Mouse (Mus musculus): ENCODE data around the gene Tspan32. TPM values are rescaled to one million over a fixed set of nuclear protein-coding genes. Genes with fewer than 3 reads are reported as not detected.

The Tspan32 gene
- total and polyA plus RNA-seq, 2 experiments from 2014 or later, result 0.46 to 1.7 TPM

DNA sequence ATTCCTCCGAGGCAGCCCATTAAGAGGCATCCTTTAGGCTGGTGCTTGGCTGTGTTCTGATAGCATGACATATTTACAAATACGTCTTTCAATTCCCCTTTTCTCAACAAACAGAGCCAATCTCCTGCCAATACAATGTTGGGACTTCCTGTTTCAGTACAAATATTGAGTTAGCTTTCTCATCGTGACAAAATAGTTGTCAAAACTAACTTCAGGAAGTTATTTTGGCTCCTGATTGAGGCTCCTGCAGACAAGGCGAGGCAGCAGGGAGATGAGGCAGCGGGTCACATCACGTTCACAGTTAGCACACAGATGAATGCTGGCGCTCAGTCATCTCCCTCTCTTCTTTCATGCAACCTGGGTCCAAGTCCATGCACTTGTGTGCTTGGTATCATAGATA lies 41.5 kb downstream of the Tspan32 start:
- Histone ChIP-seq H3K9me3 (replicated peaks; ENCODE audit: control insufficient read depth, low read length) (no peaks in the 10 kb centered on the region), H3K36me3 (replicated peaks; ENCODE audit: control insufficient read depth, insufficient read depth, low read length) (no peaks in the 10 kb centered on the region), H3K9ac (replicated peaks; ENCODE audit: low read depth, low read length) (no peak overlapping the region), H3K27me3 (ENCODE audit: control insufficient read depth, insufficient read depth, low read length) (no peaks in the 10 kb centered on the region), H3K4me3 (ENCODE audit: low read depth, low read length) (no peak overlapping the region), H3K4me1 (ENCODE audit: control insufficient read depth, insufficient read depth) (peaks cover 43% of the 10 kb centered on the region), H3K4me2 (ENCODE audit: low read depth, low read length) (no peak overlapping the region), H3K27ac (ENCODE audit: low read depth) (no peak overlapping the region)
- no peak for ATAC-seq (ENCODE audit: insufficient read depth, low read depth)
- WGBS, result 64% methylated on average over 7 of the region's 7 CpGs
- TF ChIP-seq EP300 (IDR thresholded peaks at IDR 0.05; ENCODE audit: low read depth), result no peak
- no peak for TF ChIP-seq CTCF (IDR thresholded peaks at IDR 0.05; ENCODE audit: low read depth)
- no peak for DNase-seq (ENCODE audit: low spot score)

DNA sequence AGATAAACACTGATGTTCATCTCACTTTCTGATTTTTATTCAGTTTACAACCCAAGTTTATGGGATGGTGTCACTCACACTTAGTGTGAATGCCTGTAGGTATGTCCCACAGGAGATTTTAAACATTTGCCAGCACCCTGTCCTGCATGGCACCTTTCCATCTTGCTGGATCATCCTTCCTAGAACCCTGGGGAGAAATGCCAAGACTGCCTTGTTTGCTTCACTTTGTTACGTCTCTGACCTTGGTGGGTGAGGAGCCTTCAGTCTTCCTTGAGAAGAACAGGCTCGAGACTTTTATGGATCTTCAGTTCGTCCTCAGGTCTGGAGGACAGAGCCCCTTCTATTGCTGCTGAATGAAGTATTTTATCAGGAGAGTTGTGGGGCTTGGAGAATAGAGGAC lies 44.5 kb downstream of the Tspan32 start:
- WGBS, result 75% methylated on average over 3 of the region's 3 CpGs
- no peak overlapping the region for H3K9ac ChIP-seq (replicated peaks; ENCODE audit: low read depth, low read length)
- DNase-seq (ENCODE audit: low spot score) (no peak), ATAC-seq (ENCODE audit: insufficient read depth, low read depth) (no peak)
- H3K4me2 ChIP-seq (ENCODE audit: low read depth, low read length), result no peak overlapping the region
- no peaks in the 10 kb centered on the region for H3K9me3 ChIP-seq (replicated peaks; ENCODE audit: control insufficient read depth, low read length)
- H3K27me3 ChIP-seq (ENCODE audit: control insufficient read depth, insufficient read depth, low read length), result no peaks in the 10 kb centered on the region
- peak overlapping the region; percentile 99 for H3K27ac ChIP-seq (ENCODE audit: low read depth)
- no peak overlapping the region for H3K4me3 ChIP-seq (ENCODE audit: low read depth, low read length)
- no peak for TF ChIP-seq CTCF (IDR thresholded peaks at IDR 0.05; ENCODE audit: low read depth)
- TF ChIP-seq EP300 (IDR thresholded peaks at IDR 0.05; ENCODE audit: low read depth), result no peak
- H3K36me3 ChIP-seq (replicated peaks; ENCODE audit: control insufficient read depth, insufficient read depth, low read length), result no peaks in the 10 kb centered on the region
- H3K4me1 ChIP-seq (ENCODE audit: control insufficient read depth, insufficient read depth), result peaks cover 34% of the 10 kb centered on the region

DNA sequence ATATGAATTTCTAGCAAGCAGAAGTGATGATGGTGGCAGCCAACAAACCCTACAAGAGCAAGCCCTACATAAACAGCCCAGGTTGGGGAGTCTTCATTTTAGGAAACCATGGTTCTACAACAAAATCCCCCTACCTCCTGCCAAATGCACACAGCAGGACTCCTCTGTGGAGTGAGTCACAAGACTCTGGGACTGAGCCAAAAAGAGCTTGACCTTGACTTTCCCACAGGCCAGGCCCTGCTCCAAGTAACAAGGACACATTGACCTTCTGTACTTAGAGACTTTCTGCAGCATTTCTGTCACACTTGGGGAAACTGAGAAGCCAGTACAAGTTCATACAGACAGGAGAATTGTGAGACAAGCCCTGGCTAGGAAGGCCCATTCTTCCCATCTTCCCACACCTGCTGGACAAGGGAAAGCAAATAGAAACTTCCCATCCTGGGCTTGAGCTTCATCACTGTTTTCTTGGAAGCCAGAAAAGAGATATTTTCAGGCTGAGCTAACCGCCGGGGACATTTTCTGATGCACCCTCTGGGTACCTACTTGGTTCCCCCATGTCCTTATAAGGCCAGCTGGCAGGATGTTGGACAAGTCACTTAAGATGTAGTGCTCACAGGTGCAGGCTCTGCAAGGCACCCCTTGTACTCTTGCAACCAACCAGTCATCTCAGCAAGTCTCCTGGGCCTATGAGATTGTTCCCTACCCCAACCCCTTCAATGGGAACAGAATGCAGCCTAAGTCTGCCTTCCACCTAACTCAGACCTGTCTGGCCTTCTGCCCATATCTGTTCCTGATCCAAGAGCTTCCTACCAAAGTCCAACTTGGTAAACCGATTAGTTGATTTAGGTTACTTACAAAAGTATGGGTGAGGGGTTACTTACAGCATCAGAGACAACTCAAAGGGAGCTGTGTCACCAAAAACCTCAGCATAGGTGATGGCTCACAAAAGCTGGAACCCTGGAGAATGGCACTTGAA lies 45.3 kb downstream of the Tspan32 start:
- peak; percentile 45 for ATAC-seq (ENCODE audit: insufficient read depth, low read depth)
- Histone ChIP-seq H3K27me3 (ENCODE audit: control insufficient read depth, insufficient read depth, low read length) (no peaks in the 10 kb centered on the region), H3K4me1 (ENCODE audit: control insufficient read depth, insufficient read depth) (peaks cover 41% of the 10 kb centered on the region), H3K9ac (replicated peaks; ENCODE audit: low read depth, low read length) (no peak overlapping the region; the same call in 1 of the 2 replicates), H3K4me2 (ENCODE audit: low read depth, low read length) (no peak overlapping the region), H3K9me3 (replicated peaks; ENCODE audit: control insufficient read depth, low read length) (no peaks in the 10 kb centered on the region), H3K36me3 (replicated peaks; ENCODE audit: control insufficient read depth, insufficient read depth, low read length) (no peaks in the 10 kb centered on the region), H3K4me3 (ENCODE audit: low read depth, low read length) (no peak overlapping the region), H3K27ac (ENCODE audit: low read depth) (peak overlapping the region; percentile 99)
- TF ChIP-seq CTCF (IDR thresholded peaks at IDR 0.05; ENCODE audit: low read depth) (no peak), EP300 (IDR thresholded peaks at IDR 0.05; ENCODE audit: low read depth) (no peak; the same call in 1 of the 2 replicates)
- WGBS, result 81% methylated on average over 3 of the region's 3 CpGs
- DNase-seq (ENCODE audit: low spot score), result peak; percentile 77

DNA sequence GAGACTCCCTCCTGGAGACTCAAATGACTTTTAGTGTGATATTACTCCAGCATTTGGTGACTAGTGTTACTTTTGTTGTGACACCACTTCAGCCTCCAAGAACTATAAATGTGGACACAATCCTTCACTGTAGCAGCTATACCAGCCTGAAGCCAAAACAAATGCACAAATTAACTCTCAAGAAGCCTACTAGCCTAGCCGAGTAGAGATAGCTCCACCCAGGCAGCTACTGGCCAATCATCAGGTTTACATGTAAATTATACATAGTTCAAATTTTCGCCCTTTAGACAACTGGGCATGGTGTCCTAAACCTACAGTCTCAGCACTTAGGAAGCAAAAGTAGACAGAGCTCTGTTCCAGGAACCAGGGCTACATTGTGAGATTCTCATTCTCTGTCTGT lies 46.5 kb downstream of the Tspan32 start:
- no peak for TF ChIP-seq CTCF (IDR thresholded peaks at IDR 0.05; ENCODE audit: low read depth)
- TF ChIP-seq EP300 (IDR thresholded peaks at IDR 0.05; ENCODE audit: low read depth), result 0 out of 2 replicates have a peak, but pooled peaks have one; percentile 24
- DNase-seq (ENCODE audit: low spot score) (no peak), ATAC-seq (ENCODE audit: insufficient read depth, low read depth) (no peak)
- H3K9ac ChIP-seq (replicated peaks; ENCODE audit: low read depth, low read length), result no peak overlapping the region
- WGBS, result 50% methylated on average over 2 of the region's 2 CpGs
- H3K9me3 ChIP-seq (replicated peaks; ENCODE audit: control insufficient read depth, low read length), result no peaks in the 10 kb centered on the region
- H3K4me2 ChIP-seq (ENCODE audit: low read depth, low read length), result no peak overlapping the region
- peaks cover 3% of the 10 kb centered on the region; the same call in 1 of the 2 replicates for H3K36me3 ChIP-seq (replicated peaks; ENCODE audit: control insufficient read depth, insufficient read depth, low read length)
- H3K4me1 ChIP-seq (ENCODE audit: control insufficient read depth, insufficient read depth), result peaks cover 53% of the 10 kb centered on the region
- no peaks in the 10 kb centered on the region for H3K27me3 ChIP-seq (ENCODE audit: control insufficient read depth, insufficient read depth, low read length)
- H3K4me3 ChIP-seq (ENCODE audit: low read depth, low read length), result no peak overlapping the region
- peak overlapping the region; percentile 99 for H3K27ac ChIP-seq (ENCODE audit: low read depth)

DNA sequence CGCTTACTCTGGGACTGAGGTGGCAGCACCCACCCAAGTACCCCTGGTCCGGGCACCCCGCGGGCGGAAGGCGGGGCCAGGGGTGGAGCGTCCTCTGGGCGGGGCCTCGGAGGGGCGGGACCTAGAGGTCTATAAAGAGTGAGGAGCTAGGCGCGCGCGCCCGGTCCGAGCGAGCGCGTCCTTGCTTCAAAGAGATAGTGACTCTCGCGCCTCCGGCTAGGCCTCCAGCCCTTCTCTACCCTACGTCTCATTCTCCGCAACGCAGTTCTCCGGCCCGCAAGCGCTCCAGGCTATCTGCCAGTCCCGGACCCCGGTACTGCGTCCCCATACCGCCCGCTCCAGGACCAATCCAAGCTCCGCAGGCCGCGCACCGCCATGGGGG lies 47.8 kb downstream of the Tspan32 start, which contains the start of gene Cd81:
Gene Cd81, plus strand, starts transcription at position 114 of the 382 bp plus-strand sequence.
- H3K36me3 ChIP-seq (replicated peaks; ENCODE audit: control insufficient read depth, insufficient read depth, low read length), result peaks cover 4% of the 10 kb centered on the region; the same call in 1 of the 2 replicates
- DNase-seq (ENCODE audit: low spot score) (peak; percentile 84), ATAC-seq (ENCODE audit: insufficient read depth, low read depth) (peak; percentile 81)
- peak; percentile 56; the same call in 1 of the 2 replicates for TF ChIP-seq EP300 (IDR thresholded peaks at IDR 0.05; ENCODE audit: low read depth)
- no peak for TF ChIP-seq CTCF (IDR thresholded peaks at IDR 0.05; ENCODE audit: low read depth)
- H3K9ac ChIP-seq (replicated peaks; ENCODE audit: low read depth, low read length), result peak within 1 kb of the TSS; percentile 99
- no peaks in the 10 kb centered on the region for H3K9me3 ChIP-seq (replicated peaks; ENCODE audit: control insufficient read depth, low read length)
- H3K27ac ChIP-seq (ENCODE audit: low read depth), result peak within 1 kb of the TSS; percentile 99
- peak within 1 kb of the TSS; percentile 96 for H3K4me3 ChIP-seq (ENCODE audit: low read depth, low read length)
- 0% methylated on average over 37 of the region's 37 CpGs for WGBS
- peak within 1 kb of the TSS; percentile 97 for H3K4me2 ChIP-seq (ENCODE audit: low read depth, low read length)
- no peaks in the 10 kb centered on the region for H3K27me3 ChIP-seq (ENCODE audit: control insufficient read depth, insufficient read depth, low read length)
- peaks cover 66% of the 10 kb centered on the region for H3K4me1 ChIP-seq (ENCODE audit: control insufficient read depth, insufficient read depth)
